Mouse (Mus musculus): ENCODE data around the gene Sgcb. TPM values are rescaled to one million over a fixed set of nuclear protein-coding genes. Genes with fewer than 3 reads are reported as not detected.

The Sgcb gene
- total and polyA plus RNA-seq, 3 experiments = 3.6 to 8.4 TPM; not detected in 1

DNA sequence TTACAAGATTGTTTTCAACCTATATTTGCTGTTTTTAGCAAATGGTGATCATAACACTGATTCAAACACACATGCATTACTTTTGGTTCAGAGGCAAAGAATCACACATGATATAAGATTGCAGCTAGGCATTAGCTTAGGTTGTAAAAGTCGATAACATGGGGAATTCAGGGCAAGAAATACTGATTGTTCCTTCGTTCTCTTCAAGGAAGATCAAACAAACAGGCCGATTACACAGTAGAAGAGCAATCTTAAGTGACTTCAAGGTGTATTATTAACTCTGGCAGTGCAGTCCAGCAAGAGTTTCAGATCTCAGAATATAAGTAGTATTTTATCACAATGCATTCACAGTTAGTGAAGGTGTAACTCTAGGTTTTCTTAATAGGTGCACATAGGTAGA, 60.5 kb downstream of the Sgcb start:
- Histone ChIP-seq H3K27ac (ENCODE audit: control insufficient read depth, low read depth, low read length) (no peak overlapping the region), H3K79me2 (ENCODE audit: control insufficient read depth, insufficient read depth, low read length, poor library complexity) (no peaks in the 10 kb centered on the region), H3K9ac (ENCODE audit: control insufficient read depth, low read depth, low read length, poor library complexity, severe bottlenecking) (no peak overlapping the region), H3K36me3 (ENCODE audit: control insufficient read depth in 1 of 2, insufficient read depth in 2 of 2, low read length in 2 of 2) (no peaks in the 10 kb centered on the region), H3K4me1 (ENCODE audit: control insufficient read depth in 1 of 2, insufficient read depth in 2 of 2, low read length in 2 of 2) (no peaks in the 10 kb centered on the region), H3K9me3 (replicated peaks; ENCODE audit: insufficient read depth, low read length) (no peaks in the 10 kb centered on the region), H3K4me3 (ENCODE audit: control insufficient read depth in 1 of 2, insufficient read depth in 1 of 2, low read depth in 2 of 2, low read length in 2 of 2) (no peak overlapping the region), H3K27me3 (ENCODE audit: control insufficient read depth in 1 of 2, insufficient read depth in 2 of 2, low read length in 2 of 2) (peaks cover 0 to 2% of the 10 kb centered on the region in 2 experiments; a peak in 2 of 4 replicates)
- DNase-seq (ENCODE audit: low read depth, low spot score) = no peak
- no peak for TF ChIP-seq POLR2AphosphoS2 (IDR thresholded peaks at IDR 0.05; ENCODE audit: low read length)
- no peak for TF ChIP-seq CTCF (IDR thresholded peaks at IDR 0.05 in 2 of 3, conservative IDR thresholded peaks at IDR 0.05 in 1 of 3; ENCODE audit: control insufficient read depth in 1 of 3, insufficient read depth in 1 of 3, low read depth in 2 of 3, low read length in 3 of 3, poor library complexity in 1 of 3, severe bottlenecking in 1 of 3)
- TF ChIP-seq USF1 (IDR thresholded peaks at IDR 0.05; ENCODE audit: low read depth, low read length) = no peak
- TF ChIP-seq GABPA (IDR thresholded peaks at IDR 0.05; ENCODE audit: low read depth, low read length) = no peak
- no peak for TF ChIP-seq MXI1 (IDR thresholded peaks at IDR 0.05; ENCODE audit: low read depth, low read length)
- TF ChIP-seq NRF1 (IDR thresholded peaks at IDR 0.05; ENCODE audit: insufficient read depth, low read depth, low read length, poor library complexity, severe bottlenecking) = no peak
- TF ChIP-seq BHLHE40 (IDR thresholded peaks at IDR 0.05; ENCODE audit: borderline replicate concordance, low read depth, low read length) = no peak
- no peak for TF ChIP-seq EP300 (IDR thresholded peaks at IDR 0.05; ENCODE audit: low read depth in 1 of 2, low read length in 2 of 2)
- TF ChIP-seq RAD21 (IDR thresholded peaks at IDR 0.05; ENCODE audit: low read depth, low read length) = no peak
- no peak for TF ChIP-seq TAL1 (IDR thresholded peaks at IDR 0.05; ENCODE audit: low read length)
- TF ChIP-seq ZC3H11A (IDR thresholded peaks at IDR 0.05; ENCODE audit: low read depth, low read length) = no peak
- TF ChIP-seq E2F4 (IDR thresholded peaks at IDR 0.05; ENCODE audit: borderline replicate concordance, low read depth, low read length) = no peak
- no peak for TF ChIP-seq ZNF384 (IDR thresholded peaks at IDR 0.05; ENCODE audit: low read depth, low read length)
- no peak for TF ChIP-seq ELF1 (IDR thresholded peaks at IDR 0.05; ENCODE audit: low read depth, low read length)
- no peak for TF ChIP-seq USF2 (IDR thresholded peaks at IDR 0.05; ENCODE audit: borderline replicate concordance in 1 of 2, insufficient read depth in 1 of 2, low read depth in 1 of 2, low read length in 2 of 2)
- TF ChIP-seq SMC3 (IDR thresholded peaks at IDR 0.05; ENCODE audit: low read depth, low read length) = no peak
- TF ChIP-seq ZKSCAN1 (IDR thresholded peaks at IDR 0.05; ENCODE audit: low read depth, low read length) = no peak
- no peak for TF ChIP-seq POLR2A (IDR thresholded peaks at IDR 0.05; ENCODE audit: control insufficient read depth in 1 of 2, insufficient read depth in 1 of 2, low read depth in 1 of 2, low read length in 2 of 2, poor library complexity in 1 of 2)

DNA sequence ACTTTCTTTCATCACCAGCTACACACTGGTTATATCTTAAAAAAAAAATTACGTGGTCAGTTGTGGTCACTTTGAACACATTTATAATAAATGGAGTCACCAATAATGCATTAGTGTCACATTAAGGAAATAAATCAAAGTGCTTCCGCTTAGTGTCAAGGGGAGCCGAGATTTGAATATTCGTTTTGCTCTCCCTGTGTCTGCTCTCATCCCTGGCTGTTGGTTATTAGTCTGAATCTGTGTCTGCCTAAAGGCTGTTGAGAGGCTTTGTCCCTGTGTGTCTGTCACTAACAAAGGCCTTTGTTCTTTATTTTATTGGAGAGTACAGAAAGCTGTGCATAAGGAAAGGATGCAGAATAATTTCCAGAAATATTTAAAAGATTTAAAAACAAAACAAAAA, 61.0 kb downstream of the Sgcb start:
- H3K79me2 ChIP-seq (ENCODE audit: control insufficient read depth, insufficient read depth, low read length, poor library complexity) = no peaks in the 10 kb centered on the region
- DNase-seq (ENCODE audit: low read depth, low spot score) = no peak
- H3K27me3 ChIP-seq (ENCODE audit: control insufficient read depth in 1 of 2, insufficient read depth in 2 of 2, low read length in 2 of 2) = peaks cover 0 to 2% of the 10 kb centered on the region in 2 experiments; a peak in 2 of 4 replicates
- TF ChIP-seq MXI1 (IDR thresholded peaks at IDR 0.05; ENCODE audit: low read depth, low read length) (no peak), KAT2A (conservative IDR thresholded peaks at IDR 0.05; ENCODE audit: low read depth, low read length) (no peak), EP300 (IDR thresholded peaks at IDR 0.05; ENCODE audit: low read depth in 1 of 2, low read length in 2 of 2) (no peak), BHLHE40 (IDR thresholded peaks at IDR 0.05; ENCODE audit: borderline replicate concordance, low read depth, low read length) (no peak)
- H3K9me3 ChIP-seq (replicated peaks; ENCODE audit: insufficient read depth, low read length) = no peaks in the 10 kb centered on the region
- no peak overlapping the region for H3K4me3 ChIP-seq (ENCODE audit: control insufficient read depth in 1 of 2, insufficient read depth in 1 of 2, low read depth in 2 of 2, low read length in 2 of 2)
- no peaks in the 10 kb centered on the region for H3K4me1 ChIP-seq (ENCODE audit: control insufficient read depth in 1 of 2, insufficient read depth in 2 of 2, low read length in 2 of 2)
- no peak overlapping the region for H3K9ac ChIP-seq (ENCODE audit: control insufficient read depth, low read depth, low read length, poor library complexity, severe bottlenecking)
- no peaks in the 10 kb centered on the region for H3K36me3 ChIP-seq (ENCODE audit: control insufficient read depth in 1 of 2, insufficient read depth in 2 of 2, low read length in 2 of 2)
- no peak overlapping the region for H3K27ac ChIP-seq (ENCODE audit: control insufficient read depth, low read depth, low read length)
